Mouse (Mus musculus) liver, embryonic 16.5 days (tissue): Measurements from ENCODE around the gene Alox12b. TPM values are rescaled to one million over a fixed set of nuclear protein-coding genes. Genes with fewer than 3 reads are reported as not detected.

Experiments
- ATAC-seq: fragments of 200-750 bp; cut with Nextera tagmentation; 2 replicates; pipeline ENCODE4 v1.8.0; 2017; ENCODE audit warnings: low read depth, mild to moderate bottlenecking, moderate number of reproducible peaks, moderate library complexity
- H3K27ac ChIP-seq: fragments of 300-500 bp; sonication (generic); 2 replicates; pipeline ENCODE4 v1.5.1; 2014; ENCODE audit warnings: mild to moderate bottlenecking, low read length
- H3K27me3 ChIP-seq: fragments of 300-500 bp; sonication (generic); 2 replicates; pipeline ENCODE4 v1.6.1; 2014; ENCODE audit warnings: low read depth, low read length, mixed read lengths; ENCODE audit not compliant: control insufficient read depth, insufficient read depth
- H3K36me3 ChIP-seq: fragments of 300-500 bp; sonication (generic); 2 replicates; pipeline ENCODE4 v1.6.1; 2014; ENCODE audit warnings: mild to moderate bottlenecking; ENCODE audit not compliant: control insufficient read depth, insufficient read depth
- H3K4me1 ChIP-seq: fragments of 300-500 bp; sonication (generic); 2 replicates; pipeline ENCODE4 v1.6.1; 2014; ENCODE audit warnings: low read depth, low read length, mixed read lengths; ENCODE audit not compliant: control insufficient read depth
- H3K4me2 ChIP-seq: fragments of 300-500 bp; sonication (generic); 2 replicates; pipeline ENCODE4 v1.6.1; 2014; ENCODE audit warnings: low read depth, low read length, mixed read lengths
- H3K4me3 ChIP-seq: fragments of 300-500 bp; sonication (generic); 2 replicates; pipeline ENCODE4 v1.5.1; 2014; ENCODE audit warnings: low read depth, mild to moderate bottlenecking, low read length
- H3K9ac ChIP-seq: fragments of 300-500 bp; sonication (generic); 2 replicates; pipeline ENCODE4 v1.6.1; 2014; ENCODE audit warnings: low read depth, low read length
- H3K9me3 ChIP-seq: fragments of 300-500 bp; sonication (generic); replicated peaks from 2 replicates; pipeline ENCODE4 v1.6.1; 2016; ENCODE audit warnings: low read length; ENCODE audit not compliant: control insufficient read depth
- WGBS: fragments of 180-500 bp; shearing (Covaris S2); extraction: QIAGEN DNeasy Blood & Tissue Kit; methylation state at CpG from one replicate; pipeline ENCODE4 v1.1.7; 2014; ENCODE audit not compliant: insufficient replicate concordance; 5-methylcytosine and 5-hydroxymethylcytosine counted together
- polyA plus RNA-seq: library from polyadenylated mRNA; unstranded; fragments of >200 nt; fragmentation: Nextera tagmentation; extraction: Ambion mirVana; gene quantifications from 2 replicates; pipeline ENCODE4 v1.2.1, GENCODE M21; 2015

Alox12b gene
- polyA plus RNA-seq, result not detected in 2 replicates

- Histone ChIP-seq H3K4me1 (no peaks in the 10 kb centered on the region; the same call in 1 of the 2 replicates), H3K4me3 (no peak within 1 kb of the TSS), H3K4me2 (no peak within 1 kb of the TSS), H3K36me3 (no peaks in the 10 kb centered on the region), H3K9ac (no peak within 1 kb of the TSS), H3K9me3 (no peaks in the 10 kb centered on the region), H3K27ac (no peak within 1 kb of the TSS), H3K27me3 (peaks cover 15% of the 10 kb centered on the region)
- ATAC-seq, result no peak
- WGBS, result 6% methylated on average over 18 of the region's 18 CpGs
These were observed at the start of gene Alox12b for GRCm38 (mm10) chr11:69156800-69157199. TSS of gene Alox12b (plus strand) at chr11:69156989.

- 78% methylated on average over 11 of the region's 11 CpGs for WGBS
These were observed 49.1 kb upstream of the Alox12b start for GRCm38 (mm10) chr11:69107676-69108075.

GRCm38 (mm10) chr11:69108223-69108622 lies 48.6 kb upstream of the Alox12b start:
- WGBS, result 79% methylated on average over 9 of the region's 9 CpGs
- no peak overlapping the region for H3K27ac ChIP-seq
- H3K4me1 ChIP-seq, result peaks cover 12% of the 10 kb centered on the region
- no peaks in the 10 kb centered on the region for H3K9me3 ChIP-seq
- no peak overlapping the region for H3K4me2 ChIP-seq
- no peak for ATAC-seq
- H3K36me3 ChIP-seq, result peaks cover 42% of the 10 kb centered on the region
- no peak overlapping the region for H3K9ac ChIP-seq
- H3K27me3 ChIP-seq, result peaks cover 2% of the 10 kb centered on the region; the same call in 1 of the 2 replicates
- no peak overlapping the region for H3K4me3 ChIP-seq

More at GRCm38 (mm10) chr11:69107676-69108075, 49.1 kb upstream of the Alox12b start:
- H3K4me1 ChIP-seq, result peaks cover 12% of the 10 kb centered on the region
- H3K36me3 ChIP-seq, result peaks cover 47% of the 10 kb centered on the region
- H3K4me3 ChIP-seq, result no peak overlapping the region
- no peak for ATAC-seq
- no peaks in the 10 kb centered on the region; the same call in 1 of the 2 replicates for H3K27me3 ChIP-seq
- H3K27ac ChIP-seq, result no peak overlapping the region
- H3K4me2 ChIP-seq, result no peak overlapping the region
- H3K9me3 ChIP-seq, result no peaks in the 10 kb centered on the region
- H3K9ac ChIP-seq, result no peak overlapping the region

GRCm38 (mm10) chr11:69109032-69109900 lies 47.5 kb upstream of the Alox12b start:
- no peak for ATAC-seq
- Histone ChIP-seq H3K9me3 (no peaks in the 10 kb centered on the region), H3K27ac (no peak overlapping the region), H3K4me3 (no peak overlapping the region), H3K4me1 (peaks cover 12% of the 10 kb centered on the region), H3K27me3 (peaks cover 3% of the 10 kb centered on the region; the same call in 1 of the 2 replicates), H3K9ac (no peak overlapping the region), H3K36me3 (peaks cover 32% of the 10 kb centered on the region), H3K4me2 (peak overlapping the region; percentile 74; the same call in 1 of the 2 replicates)
- 73% methylated on average over 13 of the region's 13 CpGs for WGBS

- ATAC-seq, result peak; percentile 73
- H3K4me3 ChIP-seq, result peak overlapping the region; percentile 58
- WGBS, result under 1% methylated on average over 30 of the region's 30 CpGs
These were observed 46.3 kb upstream of the Alox12b start for GRCm38 (mm10) chr11:69110319-69111046.

DNA sequence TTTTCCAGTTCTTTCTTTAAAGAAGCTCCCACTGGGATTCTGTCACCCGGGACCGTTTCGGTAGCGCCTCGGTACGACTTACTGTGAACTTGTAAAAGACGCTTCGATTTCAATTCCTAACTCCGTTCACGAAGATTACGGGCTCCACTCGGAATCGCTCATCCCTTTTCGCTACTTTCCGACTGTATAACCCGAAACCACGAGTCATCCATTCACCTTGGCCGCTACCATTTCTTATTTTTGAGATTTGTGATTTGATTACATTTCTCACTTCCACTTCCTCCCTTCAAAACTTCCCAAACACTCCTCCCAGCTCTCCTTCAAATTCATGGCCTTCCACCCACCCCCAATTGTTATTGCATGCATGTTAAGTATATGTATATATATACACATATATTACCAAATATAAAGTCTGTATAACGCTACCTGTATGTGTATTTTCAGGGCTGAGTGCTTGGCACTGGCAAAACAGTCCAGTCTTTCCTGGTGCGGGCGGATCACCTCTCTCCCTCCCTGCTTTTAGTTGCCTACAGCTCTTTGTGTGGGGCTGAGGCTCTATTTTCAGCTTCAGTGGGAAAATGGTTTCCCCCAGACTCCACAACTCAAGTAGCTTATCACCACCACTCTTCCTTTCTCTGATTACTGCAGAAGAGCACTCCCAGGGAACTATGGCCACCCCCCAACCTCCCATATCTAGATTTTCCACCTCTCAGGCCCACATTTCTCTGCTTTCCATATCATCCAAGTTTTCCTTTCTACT lies 45.6 kb upstream of the Alox12b start:
- H3K4me1 ChIP-seq, result peaks cover 12% of the 10 kb centered on the region
- WGBS, result 4% methylated on average over 21 of the region's 21 CpGs
- H3K9ac ChIP-seq, result peak overlapping the region; percentile 54
- H3K4me3 ChIP-seq, result peak overlapping the region; percentile 58
- peaks cover 13% of the 10 kb centered on the region for H3K36me3 ChIP-seq
- no peak overlapping the region for H3K27ac ChIP-seq
- ATAC-seq, result no peak
- H3K4me2 ChIP-seq, result peak overlapping the region; percentile 74
- H3K27me3 ChIP-seq, result peaks cover 3% of the 10 kb centered on the region; the same call in 1 of the 2 replicates
- no peaks in the 10 kb centered on the region for H3K9me3 ChIP-seq

More at GRCm38 (mm10) chr11:69110319-69111046, 46.3 kb upstream of the Alox12b start:
- Histone ChIP-seq H3K27me3 (peaks cover 3% of the 10 kb centered on the region; the same call in 1 of the 2 replicates), H3K4me2 (peak overlapping the region; percentile 74), H3K9me3 (no peaks in the 10 kb centered on the region), H3K4me1 (peaks cover 12% of the 10 kb centered on the region), H3K9ac (peak overlapping the region; percentile 54), H3K27ac (peak overlapping the region; percentile 55), H3K36me3 (peaks cover 20% of the 10 kb centered on the region)

DNA sequence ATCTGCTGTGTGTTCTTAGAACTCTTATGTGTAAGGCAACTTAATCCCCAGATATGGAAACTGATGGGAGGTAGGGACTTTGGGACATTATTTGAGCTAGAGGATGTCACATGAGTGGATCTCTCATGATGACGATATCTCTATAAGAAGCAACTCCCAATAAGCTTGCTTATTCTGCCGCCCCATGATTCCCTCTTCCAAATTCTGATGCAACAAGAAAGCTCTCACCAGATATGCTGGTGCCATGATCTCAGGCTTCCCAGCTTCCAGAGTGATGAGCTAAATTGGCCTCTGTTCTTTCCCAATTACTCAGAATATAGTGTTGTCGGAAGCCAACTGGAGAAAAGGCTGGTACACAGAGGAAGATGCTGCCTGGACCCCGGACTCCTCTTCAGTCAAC lies 44.9 kb upstream of the Alox12b start:
- Histone ChIP-seq H3K27me3 (peaks cover 3% of the 10 kb centered on the region; the same call in 1 of the 2 replicates), H3K36me3 (peaks cover 12% of the 10 kb centered on the region), H3K9ac (no peak overlapping the region), H3K4me3 (no peak overlapping the region), H3K4me1 (peaks cover 12% of the 10 kb centered on the region), H3K9me3 (no peaks in the 10 kb centered on the region), H3K4me2 (no peak overlapping the region), H3K27ac (no peak overlapping the region)
- no peak for ATAC-seq
- 53% methylated on average over 4 of the region's 4 CpGs for WGBS

GRCm38 (mm10) chr11:69114018-69114417 lies 42.8 kb upstream of the Alox12b start:
- Histone ChIP-seq H3K4me1 (peaks cover 27% of the 10 kb centered on the region), H3K9me3 (no peaks in the 10 kb centered on the region), H3K36me3 (peaks cover 3% of the 10 kb centered on the region; the same call in 1 of the 2 replicates), H3K27me3 (peaks cover 4% of the 10 kb centered on the region), H3K4me2 (no peak overlapping the region), H3K27ac (no peak overlapping the region), H3K9ac (no peak overlapping the region), H3K4me3 (no peak overlapping the region)
- ATAC-seq, result no peak
- WGBS, result 40% methylated on average over 3 of the region's 3 CpGs
